Mouse (Mus musculus) myocyte (in vitro differentiated cells): ENCODE results near the gene Me3. TPM values are rescaled to one million over a fixed set of nuclear protein-coding genes. Genes with fewer than 3 reads are reported as not detected.

Experiments
- H3K27me3 ChIP-seq: one replicate; pipeline ENCODE4 v1.6.1; 2011; ENCODE audit not compliant: control insufficient read depth, insufficient read depth, insufficient read length
- H3K36me3 ChIP-seq: one replicate; pipeline ENCODE4 v1.6.1; 2011; ENCODE audit not compliant: control insufficient read depth, insufficient read depth
- H3K4me2 ChIP-seq: one replicate; pipeline ENCODE4 v1.6.1; 2011; ENCODE audit warnings: low read depth, control low read depth
- H3K4me3 ChIP-seq: one replicate; pipeline ENCODE4 v1.5.1; 2011; ENCODE audit warnings: mild to moderate bottlenecking, control low read depth, moderate library complexity
- H3K79me2 ChIP-seq: one replicate; pipeline ENCODE4 v1.6.1; 2011; ENCODE audit not compliant: control insufficient read depth, insufficient read depth
- H3ac ChIP-seq: one replicate; pipeline ENCODE4 v1.6.1; 2011; ENCODE audit not compliant: control insufficient read depth, insufficient read length
- CEBPB ChIP-seq: IDR thresholded peaks from 2 replicates; pipeline ENCODE4 v1.6.1; 2011; ENCODE audit warnings: mild to moderate bottlenecking, moderate library complexity; ENCODE audit not compliant: poor library complexity, insufficient read depth, severe bottlenecking
- E2F4 ChIP-seq: IDR thresholded peaks from one replicate; pipeline ENCODE4 v1.6.1; 2011; ENCODE audit warnings: mild to moderate bottlenecking, control low read depth, moderate library complexity; ENCODE audit not compliant: insufficient read depth
- MAX ChIP-seq: IDR thresholded peaks from one replicate; pipeline ENCODE4 v1.6.1; 2011; ENCODE audit warnings: low read depth, mild to moderate bottlenecking, control low read depth
- MYOD1 ChIP-seq, 3 experiments: IDR thresholded peaks; one replicate each; pipeline ENCODE4 v1.6.1; 2011; ENCODE audit warnings: control low read depth in 2 of 3, low read depth in 2 of 3, mild to moderate bottlenecking in 2 of 3, moderate library complexity in 1 of 3; ENCODE audit not compliant: insufficient read length in 2 of 3, control insufficient read depth in 1 of 3
- MYOG ChIP-seq, 3 experiments: IDR thresholded peaks; one replicate each; pipeline ENCODE4 v1.6.1; 2011; ENCODE audit warnings: control low read depth in 2 of 3, low read depth in 2 of 3, mild to moderate bottlenecking in 2 of 3; ENCODE audit not compliant: insufficient read length in 2 of 3, control insufficient read depth in 1 of 3, insufficient read depth in 1 of 3
- POLR2A ChIP-seq: IDR thresholded peaks from one replicate; pipeline ENCODE4 v1.6.1; 2011; ENCODE audit warnings: low read depth, mild to moderate bottlenecking, control low read depth, moderate library complexity; ENCODE audit not compliant: insufficient read length
- POLR2AphosphoS2 ChIP-seq: IDR thresholded peaks from one replicate; pipeline ENCODE4 v1.6.1; 2011; ENCODE audit warnings: low read depth, control low read depth; ENCODE audit not compliant: insufficient read length
- REST ChIP-seq: IDR thresholded peaks from one replicate; pipeline ENCODE4 v1.6.1; 2011; ENCODE audit warnings: mild to moderate bottlenecking, control low read depth, moderate library complexity; ENCODE audit not compliant: insufficient read depth, insufficient read length
- SRF ChIP-seq: IDR thresholded peaks from one replicate; pipeline ENCODE4 v1.6.1; 2011; ENCODE audit warnings: low read depth; ENCODE audit not compliant: control insufficient read depth, insufficient read length
- TCF12 ChIP-seq: IDR thresholded peaks from one replicate; pipeline ENCODE4 v1.6.1; 2011; ENCODE audit warnings: mild to moderate bottlenecking, control low read depth; ENCODE audit not compliant: poor library complexity, insufficient read depth, severe bottlenecking
- TCF3 ChIP-seq: IDR thresholded peaks from one replicate; pipeline ENCODE4 v1.6.1; 2011; ENCODE audit warnings: low read depth, control low read depth; ENCODE audit not compliant: insufficient read length
- USF1 ChIP-seq: IDR thresholded peaks from one replicate; pipeline ENCODE4 v1.6.1; 2011; ENCODE audit warnings: low read depth, mild to moderate bottlenecking, control low read depth, moderate library complexity
- polyA plus RNA-seq: library from polyadenylated mRNA; unstranded; fragments of >200 nt; fragmentation: generic; extraction: Trizol; gene quantifications from one replicate; pipeline ENCODE4 v1.2.1, GENCODE M21; 2012; ENCODE audit warnings: missing spikeins

The Me3 gene
- polyA plus RNA-seq, 1 experiment = 7.8 TPM

- Histone ChIP-seq H3K79me2 (no peaks in the 10 kb centered on the region), H3ac (no peak overlapping the region), H3K36me3 (no peaks in the 10 kb centered on the region), H3K4me3 (no peak overlapping the region), H3K27me3 (no peaks in the 10 kb centered on the region), H3K4me2 (no peak overlapping the region)
- TF ChIP-seq MYOD1 (IDR thresholded peaks at IDR 0.05; ENCODE audit: control insufficient read depth in 1 of 3, insufficient read length in 2 of 3, low read depth in 2 of 3) = no peak
- TF ChIP-seq REST = no peak
- no peak for TF ChIP-seq POLR2A
- no peak for TF ChIP-seq MAX
- no peak for TF ChIP-seq TCF3
Measured at GRCm38 (mm10) chr7:89770021-89770420, 137.8 kb downstream of the Me3 start.

DNA sequence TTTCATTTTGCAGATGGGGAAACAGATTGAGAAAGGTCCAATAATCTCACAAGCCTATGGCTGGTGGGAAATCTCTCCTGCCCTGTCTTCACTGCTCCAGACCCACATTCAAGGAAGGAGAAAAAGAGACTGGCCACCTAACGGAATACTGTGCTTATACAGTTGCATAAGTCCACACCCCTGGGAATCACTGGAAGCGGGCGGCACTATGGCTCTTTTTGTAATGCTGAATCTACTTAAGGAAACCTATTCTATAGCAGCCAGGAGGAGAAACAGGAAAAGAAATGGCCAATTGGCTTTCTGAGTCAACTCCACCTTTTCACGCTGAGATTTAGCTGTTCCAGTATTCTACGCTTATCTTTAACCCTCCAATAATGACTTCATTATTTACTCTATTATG lies 140.7 kb downstream of the Me3 start:
- Histone ChIP-seq H3ac (no peak overlapping the region), H3K79me2 (no peaks in the 10 kb centered on the region), H3K36me3 (no peaks in the 10 kb centered on the region), H3K4me2 (no peak overlapping the region), H3K27me3 (no peaks in the 10 kb centered on the region), H3K4me3 (no peak overlapping the region)
- TF ChIP-seq MYOG (IDR thresholded peaks at IDR 0.05; ENCODE audit: control insufficient read depth in 1 of 3, insufficient read depth in 1 of 3, insufficient read length in 2 of 3, low read depth in 2 of 3) (no peak), SRF (no peak), CEBPB (no peak), POLR2AphosphoS2 (no peak), TCF3 (no peak), USF1 (no peak), E2F4 (no peak), POLR2A (no peak), TCF12 (no peak), MYOD1 (IDR thresholded peaks at IDR 0.05; ENCODE audit: control insufficient read depth in 1 of 3, insufficient read length in 2 of 3, low read depth in 2 of 3) (no peak), MAX (no peak), REST (no peak)

DNA sequence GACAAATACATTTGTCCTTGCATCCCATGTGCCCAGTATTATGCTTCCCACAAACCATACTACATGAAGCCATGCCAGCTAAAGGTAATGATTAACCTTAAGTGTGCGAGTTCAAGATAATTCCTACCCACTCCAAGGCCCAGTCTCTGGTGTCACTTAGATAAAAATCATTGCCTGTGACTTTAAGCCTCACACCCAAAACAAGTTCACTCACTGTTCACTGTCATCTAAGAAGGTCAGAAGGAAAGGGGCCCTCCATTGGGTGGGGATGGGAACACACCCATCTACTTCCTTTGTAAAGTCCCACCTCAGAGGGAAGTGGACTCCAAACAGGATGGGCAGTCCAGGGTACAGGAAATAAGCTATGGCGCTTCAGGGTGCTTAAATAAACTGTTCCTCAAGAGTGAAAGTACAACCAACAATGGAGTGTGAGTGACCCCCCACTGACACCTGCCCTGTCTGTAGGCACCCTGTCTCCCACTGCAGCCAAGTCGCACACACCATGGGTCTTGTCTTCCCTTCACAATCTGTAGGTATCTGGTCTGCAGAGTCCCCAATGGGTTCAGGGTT lies 141.2 kb downstream of the Me3 start:
- no peak overlapping the region for H3K4me3 ChIP-seq
- H3K36me3 ChIP-seq = no peaks in the 10 kb centered on the region
- H3K27me3 ChIP-seq = no peaks in the 10 kb centered on the region
- H3K4me2 ChIP-seq = peak overlapping the region; percentile 50
- H3ac ChIP-seq = no peak overlapping the region
- H3K79me2 ChIP-seq = no peaks in the 10 kb centered on the region
- TF ChIP-seq MYOD1 (IDR thresholded peaks at IDR 0.05; ENCODE audit: control insufficient read depth in 1 of 3, insufficient read length in 2 of 3, low read depth in 2 of 3) (peak in 1 of 3 experiments; percentile 12), MAX (no peak), POLR2A (no peak), CEBPB (no peak), SRF (no peak), TCF3 (no peak), TCF12 (no peak), POLR2AphosphoS2 (no peak), USF1 (no peak)

DNA sequence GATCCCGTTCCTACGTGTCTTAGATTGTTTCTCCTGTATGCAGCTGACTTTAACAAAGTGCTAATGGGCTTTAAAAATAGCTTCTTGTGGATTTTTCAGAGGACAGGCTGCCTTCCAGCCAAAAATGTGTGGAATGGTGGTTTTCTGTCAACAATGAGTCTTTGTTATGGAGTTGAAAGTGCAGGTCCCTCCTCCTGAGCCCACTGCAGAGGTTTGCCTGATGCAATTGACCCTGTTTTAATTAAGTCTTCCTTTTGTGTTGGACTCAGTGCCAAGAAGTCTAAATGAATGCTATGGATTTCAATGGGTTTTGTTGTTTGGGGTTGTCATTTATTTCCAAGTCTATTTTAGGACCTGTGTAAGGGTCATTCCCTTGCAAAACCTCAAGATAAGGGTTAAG lies 141.7 kb downstream of the Me3 start:
- Histone ChIP-seq H3K27me3 (no peaks in the 10 kb centered on the region), H3K4me3 (no peak overlapping the region), H3K36me3 (no peaks in the 10 kb centered on the region), H3K79me2 (no peaks in the 10 kb centered on the region), H3ac (no peak overlapping the region), H3K4me2 (peak overlapping the region; percentile 50)
- TF ChIP-seq USF1 = no peak
- TF ChIP-seq E2F4 = no peak
- no peak for TF ChIP-seq MYOG (IDR thresholded peaks at IDR 0.05; ENCODE audit: control insufficient read depth in 1 of 3, insufficient read depth in 1 of 3, insufficient read length in 2 of 3, low read depth in 2 of 3)
- TF ChIP-seq MAX = no peak
- TF ChIP-seq TCF3 = no peak
- TF ChIP-seq POLR2AphosphoS2 = no peak
- no peak for TF ChIP-seq POLR2A
- TF ChIP-seq REST = no peak
- no peak for TF ChIP-seq TCF12
- TF ChIP-seq CEBPB = no peak
- no peak for TF ChIP-seq MYOD1 (IDR thresholded peaks at IDR 0.05; ENCODE audit: control insufficient read depth in 1 of 3, insufficient read length in 2 of 3, low read depth in 2 of 3)
- no peak for TF ChIP-seq SRF

- Histone ChIP-seq H3K27me3 (no peaks in the 10 kb centered on the region), H3K36me3 (no peaks in the 10 kb centered on the region), H3K4me3 (no peak overlapping the region), H3ac (no peak overlapping the region), H3K79me2 (no peaks in the 10 kb centered on the region), H3K4me2 (no peak overlapping the region)
- no peak for TF ChIP-seq USF1
- TF ChIP-seq TCF3 = no peak
- TF ChIP-seq TCF12 = no peak
- TF ChIP-seq MYOG (IDR thresholded peaks at IDR 0.05; ENCODE audit: control insufficient read depth in 1 of 3, insufficient read depth in 1 of 3, insufficient read length in 2 of 3, low read depth in 2 of 3) = no peak
- TF ChIP-seq SRF = no peak
- TF ChIP-seq MYOD1 (IDR thresholded peaks at IDR 0.05; ENCODE audit: control insufficient read depth in 1 of 3, insufficient read length in 2 of 3, low read depth in 2 of 3) = no peak
- no peak for TF ChIP-seq POLR2AphosphoS2
- TF ChIP-seq REST = no peak
- TF ChIP-seq MAX = no peak
- no peak for TF ChIP-seq POLR2A
- no peak for TF ChIP-seq E2F4
- no peak for TF ChIP-seq CEBPB
Measured at GRCm38 (mm10) chr7:89775848-89776247, 143.7 kb downstream of the Me3 start.
